Mouse (Mus musculus) cerebral cortex, adult 2 months (tissue): ENCODE results near the gene Tfeb.

ENCODE experiments used
- WGBS: fragments of 180-500 bp; shearing (Covaris S2); methylation state at CpG from one replicate; pipeline ENCODE4 v1.1.7; 2018; 5-methylcytosine and 5-hydroxymethylcytosine counted together

Gene Tfeb

DNA sequence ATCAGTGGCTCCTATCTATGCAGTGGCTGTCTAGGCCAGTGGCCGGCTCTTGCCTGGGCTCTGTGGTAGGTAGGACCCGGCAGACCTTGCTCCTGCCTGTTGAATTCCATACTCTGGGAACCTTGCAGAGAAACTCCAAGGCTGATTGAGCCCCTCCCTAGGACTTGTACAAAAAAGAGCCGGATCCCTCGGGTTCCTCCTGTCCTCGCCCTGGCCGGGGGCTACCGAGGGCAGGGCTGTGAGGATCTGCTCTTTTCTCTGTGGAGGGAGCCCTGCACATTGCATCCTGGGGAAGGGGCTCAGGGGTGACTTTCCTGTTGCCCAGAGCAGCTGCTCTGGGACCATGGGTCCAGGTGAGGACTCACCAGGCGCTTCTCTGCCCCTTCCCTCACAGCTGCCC, 50.8 kb downstream of the Tfeb start:
- WGBS = 83% methylated on average over 8 of the region's 8 CpGs

DNA sequence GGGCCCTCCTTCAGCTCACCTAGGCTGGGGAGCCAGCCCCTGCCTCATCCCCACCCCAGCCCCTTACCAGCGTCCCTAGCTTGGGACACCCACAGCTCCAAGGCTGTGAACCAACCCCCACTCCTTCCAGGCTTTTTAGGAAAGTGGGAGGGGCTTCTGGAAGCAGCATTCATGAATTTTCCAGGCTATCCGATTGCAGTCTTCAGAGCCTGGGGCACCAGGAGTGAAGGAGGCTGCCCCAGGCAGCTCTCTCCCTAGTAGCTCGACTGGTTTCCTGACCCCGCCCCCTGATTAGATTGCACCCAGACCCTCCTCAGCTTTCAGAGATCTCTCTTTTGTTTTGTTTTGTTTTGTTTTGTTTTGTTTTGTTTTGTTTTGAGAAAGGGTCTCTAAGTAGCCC, 51.5 kb downstream of the Tfeb start:
- WGBS = 44% methylated on average over 4 of the region's 4 CpGs

GRCm38 (mm10) chr17:47788996-47789395, 52.2 kb downstream of the Tfeb start:
- 83% methylated on average over 6 of the region's 6 CpGs for WGBS

DNA sequence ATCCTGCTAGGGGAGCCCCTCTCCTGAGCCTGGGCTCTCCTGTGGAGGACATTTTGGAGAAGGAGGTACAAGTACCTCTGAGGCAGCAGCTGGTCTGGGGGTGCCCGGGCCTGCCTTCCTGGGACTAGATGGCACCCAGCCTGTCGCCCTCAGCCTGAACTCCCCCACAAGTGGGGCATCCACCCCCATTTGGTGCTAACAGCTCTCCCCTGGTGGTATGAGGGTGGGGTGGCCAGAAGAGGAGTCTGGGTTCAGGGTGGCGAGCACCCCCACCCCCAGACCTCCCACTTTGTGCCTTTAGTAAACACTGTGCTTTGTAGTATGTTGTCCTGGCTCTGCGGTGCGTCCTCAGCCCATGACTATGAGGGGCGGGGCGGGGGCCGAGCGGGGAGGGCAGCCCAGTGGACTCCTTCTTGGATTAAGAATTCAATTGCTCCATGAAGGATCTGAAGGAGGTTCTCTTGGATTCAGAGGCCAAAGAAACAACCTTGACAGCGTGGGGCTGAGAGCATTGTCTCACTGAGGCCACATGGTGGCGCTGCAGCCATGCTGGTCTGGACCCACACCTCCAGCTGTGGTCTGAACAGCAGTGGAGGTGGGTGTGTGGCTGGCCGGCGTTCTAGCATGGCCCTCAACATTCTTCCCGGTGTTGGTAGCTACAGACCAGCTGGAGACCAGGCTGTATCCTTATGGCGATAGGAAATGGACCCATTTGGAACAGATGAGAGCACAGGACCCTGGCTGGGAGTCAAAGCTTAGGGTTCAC, 55.5 kb downstream of the Tfeb start:
- WGBS = 28% methylated on average over 15 of the region's 15 CpGs

DNA sequence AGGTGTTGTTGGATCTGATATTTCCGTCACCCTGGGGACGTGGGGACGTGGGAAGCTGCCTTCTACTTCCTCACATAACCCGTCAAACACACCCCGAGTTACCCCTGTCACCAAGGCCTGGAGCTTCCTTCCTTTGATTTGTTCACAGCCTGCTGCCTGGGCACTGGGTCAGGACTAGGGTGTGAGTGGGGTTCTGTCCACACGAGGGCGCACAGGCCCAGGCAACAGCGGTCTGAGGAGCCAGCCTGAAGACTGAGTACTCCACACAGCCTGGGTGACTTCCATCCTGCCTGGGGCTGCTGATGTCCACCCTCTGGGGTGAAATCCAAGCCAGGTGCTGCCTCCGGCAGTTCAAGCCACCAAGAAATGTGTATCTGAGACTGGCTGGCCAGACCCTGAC, 56.5 kb downstream of the Tfeb start:
- 27% methylated on average over 9 of the region's 9 CpGs for WGBS

DNA sequence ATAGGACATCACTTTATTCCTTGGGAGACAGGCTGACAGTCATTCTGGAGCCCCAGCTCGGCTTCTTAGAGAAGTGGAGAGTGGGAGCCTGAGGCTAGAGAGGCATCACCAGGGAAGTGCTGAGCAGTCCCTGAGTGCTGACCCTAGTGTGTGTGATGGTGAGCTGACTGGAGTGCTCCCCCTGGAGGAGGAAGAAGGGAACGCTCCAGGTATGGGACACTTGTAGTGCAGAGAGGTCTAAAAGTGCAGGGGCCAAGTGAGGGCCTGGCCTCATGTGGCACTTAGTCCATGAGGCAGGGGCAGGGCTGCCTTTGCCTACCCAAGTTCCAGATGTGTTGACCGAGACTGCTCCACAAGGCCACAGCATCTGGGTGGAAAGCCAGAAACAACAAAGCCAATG, 58.6 kb downstream of the Tfeb start:
- WGBS = 60% methylated on average over 3 of the region's 3 CpGs

DNA sequence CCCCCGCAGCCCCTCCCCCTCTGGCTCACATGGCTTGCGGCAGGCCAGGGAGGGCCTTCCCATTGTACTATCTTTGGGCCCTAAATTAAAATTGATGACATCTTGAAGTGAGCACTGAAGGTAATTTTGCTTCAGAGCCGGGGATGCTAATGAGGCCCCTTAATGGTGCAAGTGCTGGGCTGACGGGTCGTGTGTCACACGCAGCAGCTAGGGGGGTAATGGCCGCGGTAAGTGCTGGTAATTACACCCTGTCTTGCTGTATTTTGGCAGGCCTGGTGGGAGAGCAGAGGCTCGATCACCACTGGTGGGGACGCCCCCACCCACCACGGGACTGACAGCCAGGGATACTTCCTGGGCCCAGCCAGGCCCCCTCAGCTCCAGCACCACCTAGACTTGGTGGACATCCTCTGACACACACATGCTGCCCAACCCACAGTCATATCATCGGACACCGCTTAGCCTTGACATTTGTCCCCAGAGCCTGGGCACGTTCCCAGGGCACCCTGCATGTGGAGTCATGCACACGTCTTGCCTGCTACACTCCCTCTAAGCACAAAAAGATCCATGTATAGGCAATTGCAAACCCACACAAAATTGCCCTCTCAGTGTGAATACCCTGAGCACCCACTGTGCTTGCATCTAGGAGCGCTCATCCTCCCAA, 59.5 kb downstream of the Tfeb start:
- 62% methylated on average over 16 of the region's 16 CpGs for WGBS

DNA sequence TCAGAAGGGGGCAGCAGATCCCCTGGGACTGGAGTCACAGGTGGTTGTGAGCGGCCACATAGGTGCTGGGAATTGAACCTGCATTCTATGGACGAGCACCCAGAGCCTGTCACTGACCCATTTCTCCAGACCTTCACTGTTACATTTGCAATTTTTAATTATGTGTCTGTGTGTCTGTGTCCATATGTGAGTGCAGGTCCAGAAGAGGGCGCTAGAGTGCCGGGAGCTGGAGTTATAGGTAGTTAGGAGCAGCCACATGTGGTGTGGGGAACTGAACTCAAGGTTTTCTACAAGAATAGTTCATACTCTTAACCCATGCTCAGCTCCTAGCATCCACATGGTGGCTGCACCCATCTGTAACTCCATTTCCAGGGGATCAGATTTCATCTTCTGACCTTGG, 60.1 kb downstream of the Tfeb start:
- 70% methylated on average over 4 of the region's 4 CpGs for WGBS

GRCm38 (mm10) chr17:47797383-47797782, 60.6 kb downstream of the Tfeb start:
- 78% methylated on average over 9 of the region's 9 CpGs for WGBS

GRCm38 (mm10) chr17:47802806-47803205, 66.0 kb downstream of the Tfeb start:
- 29% methylated on average over 8 of the region's 8 CpGs for WGBS

DNA sequence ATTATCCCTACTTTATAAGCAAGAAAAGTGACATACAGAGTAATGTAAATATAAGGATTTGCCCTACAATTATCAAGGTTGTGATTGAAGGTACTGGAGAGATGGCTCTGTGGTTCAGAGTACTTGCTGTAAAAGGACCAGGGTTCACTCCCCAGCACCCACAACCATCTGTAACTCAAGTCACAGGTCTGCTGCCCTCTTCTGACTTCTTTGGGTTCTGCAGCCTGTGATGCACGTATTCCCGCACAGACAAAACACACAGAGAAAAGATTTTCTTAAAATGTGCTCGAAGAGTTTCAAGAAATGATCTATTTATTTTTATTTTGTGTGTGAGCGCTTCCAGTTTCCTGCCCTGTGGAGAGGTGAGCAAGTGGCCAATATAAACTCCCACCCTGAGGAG, 66.8 kb downstream of the Tfeb start:
- WGBS = 83% methylated on average over 4 of the region's 4 CpGs

GRCm38 (mm10) chr17:47805047-47805835, 68.4 kb downstream of the Tfeb start:
- 75% methylated on average over 13 of the region's 13 CpGs for WGBS

DNA sequence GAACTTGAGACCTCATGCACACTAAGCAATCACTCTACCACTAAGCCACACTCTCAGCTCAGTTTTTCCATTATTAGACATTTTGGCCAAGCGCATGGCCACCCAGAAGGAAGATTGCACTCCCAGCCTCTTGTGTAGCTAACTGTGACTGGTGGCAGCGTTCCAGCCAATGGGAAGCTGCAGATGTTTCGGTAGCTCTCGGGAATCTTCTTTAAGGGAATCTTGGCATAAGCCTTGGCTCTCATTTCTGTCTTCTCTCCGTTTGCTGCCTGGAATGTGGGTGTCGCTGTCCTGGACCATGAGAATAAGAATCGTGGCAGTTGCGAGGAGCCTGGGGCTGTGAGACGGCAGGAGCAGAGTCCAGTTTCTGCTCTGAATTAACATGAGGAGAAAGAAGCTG, 69.4 kb downstream of the Tfeb start:
- WGBS = 31% methylated on average over 9 of the region's 9 CpGs

DNA sequence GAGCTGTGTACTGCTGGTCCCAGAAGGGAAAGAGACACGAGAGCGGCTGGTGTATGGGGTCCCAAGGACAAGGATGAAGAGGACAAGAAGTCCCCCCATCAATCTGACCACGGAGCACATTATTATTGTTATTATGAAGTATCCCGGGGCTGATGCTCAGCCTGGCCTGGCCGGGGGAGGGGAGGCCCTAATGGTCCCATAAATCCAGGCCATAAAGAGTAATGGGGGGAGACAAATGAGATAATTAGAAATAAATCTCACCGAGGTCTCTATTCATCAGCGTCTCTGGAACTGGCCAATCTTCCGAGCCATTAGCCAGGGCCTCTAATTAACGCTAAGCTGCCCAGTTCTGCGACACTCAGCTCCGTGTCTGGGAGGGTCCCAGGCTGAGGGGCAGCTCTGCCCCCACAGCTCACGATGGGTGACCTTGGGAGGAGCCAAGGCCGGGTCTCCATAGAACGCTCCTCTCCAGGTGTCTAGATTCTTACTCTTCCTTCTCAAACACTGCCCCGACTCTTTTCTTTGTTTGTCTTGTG, 74.5 kb downstream of the Tfeb start:
- WGBS = 64% methylated on average over 15 of the region's 15 CpGs

DNA sequence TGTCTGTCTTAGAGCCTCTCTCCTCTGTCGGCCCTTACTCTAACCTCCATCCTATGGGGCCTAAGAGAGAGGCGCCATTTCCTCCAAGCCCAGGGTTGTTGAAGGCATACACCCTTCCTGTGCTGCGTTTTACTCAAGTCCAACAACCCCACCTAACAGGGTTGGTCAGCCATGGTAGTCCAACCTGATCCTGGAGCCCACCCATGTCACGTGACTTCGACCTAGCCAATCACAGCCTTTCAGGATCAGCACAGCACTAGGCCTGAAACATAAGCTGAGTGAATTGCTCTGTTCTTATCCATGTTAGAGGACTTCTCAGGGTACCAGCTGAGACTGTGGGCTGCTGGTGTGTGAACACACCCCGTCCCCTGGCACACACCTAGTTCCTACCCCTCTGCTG, 75.4 kb downstream of the Tfeb start:
- WGBS = 84% methylated on average over 6 of the region's 6 CpGs

GRCm38 (mm10) chr17:47813616-47814015, 76.8 kb downstream of the Tfeb start:
- 76% methylated on average over 5 of the region's 5 CpGs for WGBS

DNA sequence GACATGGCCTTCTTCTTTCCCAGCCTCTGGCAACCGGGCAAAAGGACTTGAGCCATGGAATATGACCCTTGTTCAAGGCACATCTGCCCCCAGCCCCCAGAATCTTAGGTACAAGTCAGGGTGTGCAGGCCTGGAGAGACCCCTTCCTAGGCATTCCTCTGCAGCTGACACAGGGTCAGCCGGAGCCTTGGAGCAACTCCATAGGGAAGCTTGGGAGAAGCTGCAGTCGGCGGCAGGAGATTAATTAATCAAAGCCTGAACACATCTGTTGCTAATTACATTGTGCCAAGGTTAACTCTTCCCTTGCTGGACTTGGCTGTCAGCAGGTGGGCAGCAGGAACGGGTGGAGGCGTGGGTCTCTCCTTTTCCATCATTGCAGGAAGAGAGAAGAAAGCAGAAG, 77.7 kb downstream of the Tfeb start:
- WGBS = 59% methylated on average over 6 of the region's 6 CpGs

DNA sequence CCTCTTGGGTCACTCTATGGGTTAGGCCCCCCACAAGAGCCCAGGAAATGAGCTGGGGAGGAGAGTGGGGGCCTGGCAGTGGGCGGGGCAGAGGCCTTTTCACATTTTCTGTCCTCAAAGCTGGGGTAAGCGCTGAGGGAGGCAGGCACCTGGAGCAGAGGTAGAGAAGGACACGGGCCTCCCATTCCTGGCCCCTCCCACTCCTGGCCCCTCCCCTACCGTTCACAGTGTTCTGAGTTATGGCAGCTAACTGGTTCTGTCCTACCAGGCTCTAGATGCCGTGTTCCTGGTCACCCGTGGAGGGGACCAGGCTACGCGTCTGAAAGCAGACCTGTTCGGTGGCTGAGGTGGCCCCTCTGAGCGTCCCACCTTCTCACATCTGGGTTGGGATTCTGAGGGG, 78.6 kb downstream of the Tfeb start:
- 63% methylated on average over 10 of the region's 10 CpGs for WGBS

GRCm38 (mm10) chr17:47818038-47818725, 81.4 kb downstream of the Tfeb start:
- 88% methylated on average over 13 of the region's 13 CpGs for WGBS

DNA sequence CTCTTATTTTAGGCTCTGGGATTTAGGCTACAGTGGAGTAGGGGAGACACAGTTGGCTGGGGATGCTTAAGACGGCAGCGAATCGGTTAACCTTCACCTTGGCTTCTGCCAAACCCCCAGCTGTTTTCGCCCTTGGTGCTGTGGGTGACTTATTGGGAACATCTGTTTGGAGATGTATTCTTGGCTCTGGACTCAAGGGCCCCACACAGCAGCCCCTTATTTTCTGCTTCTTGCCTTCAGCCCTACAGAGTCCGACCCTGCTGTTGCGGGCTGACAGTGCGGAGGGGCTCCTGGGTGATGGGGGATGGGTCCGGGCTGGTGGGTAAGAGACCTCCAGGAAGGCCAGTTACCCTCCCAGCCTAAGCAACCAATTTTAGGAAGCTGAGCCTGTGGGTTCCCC, 84.5 kb downstream of the Tfeb start:
- 83% methylated on average over 8 of the region's 8 CpGs for WGBS

GRCm38 (mm10) chr17:47831161-47831560, 94.3 kb downstream of the Tfeb start:
- 67% methylated on average over 9 of the region's 9 CpGs for WGBS

GRCm38 (mm10) chr17:47831772-47832171, 94.9 kb downstream of the Tfeb start:
- 79% methylated on average over 5 of the region's 5 CpGs for WGBS
